Mouse (Mus musculus) G1E (cell line): ENCODE data around the gene Polk.

Experiments used
- CTCF ChIP-seq: IDR thresholded peaks from 2 replicates; pipeline ENCODE4 v1.5.1; 2012; ENCODE audit warnings: low read depth, low read length, inconsistent platforms, mixed read lengths
- GATA1 ChIP-seq: IDR thresholded peaks from 2 replicates; pipeline ENCODE4 v1.6.1; 2012; ENCODE audit warnings: borderline replicate concordance, low read length, inconsistent platforms, mixed read lengths
- POLR2AphosphoS5 ChIP-seq: IDR thresholded peaks from 2 replicates; pipeline ENCODE4 v1.6.1; 2012; ENCODE audit warnings: low read depth, low read length, inconsistent platforms; ENCODE audit not compliant: insufficient replicate concordance
- TAL1 ChIP-seq: conservative IDR thresholded peaks from 2 replicates; pipeline ENCODE4 v1.6.1; 2012; ENCODE audit warnings: low read depth, low read length, inconsistent platforms, mixed read lengths

DNA sequence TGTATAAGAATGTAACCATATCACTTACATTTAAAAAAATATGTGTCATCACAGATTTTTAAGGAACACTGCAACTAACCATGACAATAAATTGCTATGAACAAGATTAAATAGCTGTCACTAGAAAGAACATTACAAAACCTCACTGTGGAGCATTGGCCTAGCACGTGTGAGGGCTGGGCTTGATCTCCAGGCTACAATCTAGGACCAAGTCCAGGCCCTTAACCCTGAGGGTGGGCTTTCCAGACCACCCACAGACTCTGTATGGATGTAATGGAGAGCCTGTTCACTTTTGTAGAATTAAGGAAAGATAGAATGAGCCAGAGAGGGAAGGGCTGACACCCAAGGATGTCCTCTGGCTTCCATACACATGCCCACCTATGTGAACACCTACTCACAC, 79.7 kb downstream of the Polk start:
- TF ChIP-seq CTCF (no peak), GATA1 (no peak), POLR2AphosphoS5 (no peak), TAL1 (no peak)
